Mouse (Mus musculus) small intestine, adult 2 months (tissue): Measurements from ENCODE around the gene Manba.

Experiments used
- CTCF ChIP-seq: fragments of 200-500 bp; IDR thresholded peaks from 2 replicates; pipeline ENCODE4 v1.5.1; 2012; ENCODE audit warnings: low read depth, mild to moderate bottlenecking, control low read depth, inconsistent platforms, low read length, moderate library complexity, mixed read lengths; ENCODE audit not compliant: insufficient replicate concordance, insufficient read length; ENCODE audit errors: extremely low read depth
- POLR2A ChIP-seq: fragments of 200-500 bp; IDR thresholded peaks from 2 replicates; pipeline ENCODE4 v1.6.1; 2012; ENCODE audit warnings: low read depth, mild to moderate bottlenecking, control low read depth, inconsistent platforms, low read length, moderate library complexity

DNA sequence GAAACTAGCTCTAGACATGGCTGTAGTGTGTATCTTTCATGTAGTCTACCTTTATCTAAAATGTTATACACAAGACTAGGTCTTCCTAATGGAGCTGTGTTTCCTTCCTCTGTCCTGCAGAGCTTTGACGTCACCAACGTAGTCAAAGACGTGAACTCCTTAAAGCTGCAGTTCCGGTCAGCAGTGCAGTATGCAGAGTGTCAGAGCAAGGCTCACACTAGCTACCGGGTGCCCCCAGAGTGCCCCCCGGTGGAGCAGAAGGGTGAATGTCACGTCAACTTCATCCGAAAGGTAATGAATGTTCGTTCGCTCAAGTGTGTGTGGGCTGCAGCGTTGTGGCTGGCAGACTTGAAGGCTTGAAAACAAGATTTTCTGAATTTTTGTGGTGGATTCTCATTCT lies 26.3 kb downstream of the Manba start:
- TF ChIP-seq POLR2A (no peak), CTCF (no peak)
